Mouse (Mus musculus) spleen, adult 18-20 months (tissue): ENCODE measurements at regions not wholly inside any gene's neighbourhood (a gene's known extent, or its start where the extent isn't known, plus 50 kb on each side); places are given as distances from the start of the nearest gene placed in this dataset.

Experiments used
- DNase-seq, 2 experiments: peaks; one replicate each; pipeline ENCODE4 v3.0.0; 2022; ENCODE audit warnings: mixed read lengths in 2 of 2

GRCm38 (mm10) chr5:111897568-111897967 is 163.8 kb downstream of the Gm26897 start:
- no peak for DNase-seq

- DNase-seq: no peak
Observed at GRCm38 (mm10) chr5:111898482-111898881, 164.8 kb downstream of the Gm26897 start.

GRCm38 (mm10) chr5:111901197-111901596 is 167.5 kb downstream of the Gm26897 start:
- DNase-seq: no peak

GRCm38 (mm10) chr5:111901678-111902077 is 168.0 kb downstream of the Gm26897 start:
- DNase-seq: peak in 1 of 2 experiments; percentile 7

- DNase-seq: no peak
Observed at GRCm38 (mm10) chr5:111908085-111908484, 174.4 kb downstream of the Gm26897 start.

GRCm38 (mm10) chr5:111910514-111910913 is 176.8 kb downstream of the Gm26897 start:
- no peak for DNase-seq

GRCm38 (mm10) chr5:111913354-111913753 is 179.6 kb downstream of the Gm26897 start:
- DNase-seq: no peak

- no peak for DNase-seq
Observed at GRCm38 (mm10) chr5:111914296-111914695, 180.6 kb downstream of the Gm26897 start.

- DNase-seq: no peak
Observed at GRCm38 (mm10) chr5:111917643-111918252, 184.0 kb downstream of the Gm26897 start.

GRCm38 (mm10) chr5:111918888-111919287 is 185.2 kb downstream of the Gm26897 start:
- DNase-seq: no peak

GRCm38 (mm10) chr5:111922991-111923701 is 189.4 kb downstream of the Gm26897 start:
- DNase-seq: no peak

- DNase-seq: no peak
Observed at GRCm38 (mm10) chr5:111925757-111926156, 192.0 kb downstream of the Gm26897 start.

- no peak for DNase-seq
Observed at GRCm38 (mm10) chr5:111929180-111929990, 195.7 kb downstream of the Gm26897 start.

GRCm38 (mm10) chr5:111929991-111930339 is 196.2 kb downstream of the Gm26897 start:
- DNase-seq: no peak

GRCm38 (mm10) chr5:111931733-111932132 is 198.0 kb downstream of the Gm26897 start:
- peak in 1 of 2 experiments; percentile 27 for DNase-seq

GRCm38 (mm10) chr5:111935381-111936134 is 201.8 kb downstream of the Gm26897 start:
- DNase-seq: no peak

GRCm38 (mm10) chr5:111941831-111942230 is 208.1 kb downstream of the Gm26897 start:
- DNase-seq: no peak

- no peak for DNase-seq
Observed at GRCm38 (mm10) chr5:111942792-111943191, 209.1 kb downstream of the Gm26897 start.

GRCm38 (mm10) chr5:111943337-111944162 is 209.8 kb downstream of the Gm26897 start:
- DNase-seq: no peak

GRCm38 (mm10) chr5:111944273-111944971 is 210.7 kb downstream of the Gm26897 start:
- no peak for DNase-seq

- no peak for DNase-seq
Observed at GRCm38 (mm10) chr5:111944972-111945285, 211.2 kb downstream of the Gm26897 start.

GRCm38 (mm10) chr5:111946281-111946680 is 212.6 kb downstream of the Gm26897 start:
- no peak for DNase-seq
